Mouse (Mus musculus): ENCODE measurements around the gene Gdf3.
A peak's percentile ranks its signal among the peaks of the same experiment; 100 is the strongest.

Gdf3 gene

GRCm38 (mm10) chr6:122565070-122565784 is 44.7 kb downstream of the Gdf3 start:
- no peak for DNase-seq (ENCODE audit: low read depth, low spot score)

- DNase-seq (ENCODE audit: low read depth, low spot score): peak; percentile 61
Observed at GRCm38 (mm10) chr6:122562463-122562862, 47.4 kb downstream of the Gdf3 start.

DNA sequence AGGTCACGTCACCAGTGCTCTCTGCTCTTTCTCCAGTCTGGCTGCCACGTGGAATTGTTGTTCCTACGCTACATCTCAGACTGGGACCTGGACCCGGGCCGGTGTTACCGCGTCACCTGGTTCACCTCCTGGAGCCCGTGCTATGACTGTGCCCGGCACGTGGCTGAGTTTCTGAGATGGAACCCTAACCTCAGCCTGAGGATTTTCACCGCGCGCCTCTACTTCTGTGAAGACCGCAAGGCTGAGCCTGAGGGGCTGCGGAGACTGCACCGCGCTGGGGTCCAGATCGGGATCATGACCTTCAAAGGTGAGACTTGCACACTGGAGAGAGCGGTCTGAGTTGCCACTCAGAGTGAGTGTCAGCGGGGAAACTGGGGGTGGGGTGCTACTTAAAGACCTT is 48.9 kb downstream of the Gdf3 start:
- DNase-seq (ENCODE audit: low read depth, low spot score): no peak

- peak; percentile 83 for DNase-seq (ENCODE audit: low read depth, low spot score)
Observed at GRCm38 (mm10) chr6:122560427-122560826, 49.5 kb downstream of the Gdf3 start.

DNA sequence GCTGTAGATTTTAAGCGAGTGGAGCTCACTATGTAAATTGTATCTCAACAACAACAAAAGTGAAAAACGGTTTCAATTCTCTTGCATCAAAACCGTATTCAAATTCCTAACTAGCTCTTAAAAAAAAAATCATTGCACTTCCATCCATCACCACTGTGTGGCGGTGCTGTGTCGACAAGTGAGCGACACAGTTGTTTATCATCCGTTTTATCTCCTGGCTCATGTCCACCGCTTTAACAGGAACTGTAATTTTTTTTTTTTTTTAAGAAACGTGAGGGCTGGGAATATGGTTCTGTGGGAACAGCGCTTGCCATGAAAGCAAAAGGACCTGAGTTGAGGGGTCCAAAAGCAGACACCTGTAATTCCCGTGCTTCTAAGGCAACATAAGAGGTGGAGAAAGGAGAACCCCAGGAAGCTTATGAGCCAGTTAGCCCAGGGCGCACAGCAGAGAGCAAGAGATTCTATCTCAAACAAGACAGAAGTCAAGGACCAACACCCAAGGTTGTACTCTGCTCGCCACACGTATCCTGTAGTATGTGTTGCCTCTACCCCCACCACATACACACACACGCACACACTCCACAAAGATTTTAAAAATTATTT is 52.8 kb downstream of the Gdf3 start:
- DNase-seq (ENCODE audit: low read depth, low spot score): peak; percentile 59

Measured in retina, postnatal 7 days (tissue).